Comparison of ENCODE assay signal across 7 mouse cellular contexts in the genomic region with DNA sequence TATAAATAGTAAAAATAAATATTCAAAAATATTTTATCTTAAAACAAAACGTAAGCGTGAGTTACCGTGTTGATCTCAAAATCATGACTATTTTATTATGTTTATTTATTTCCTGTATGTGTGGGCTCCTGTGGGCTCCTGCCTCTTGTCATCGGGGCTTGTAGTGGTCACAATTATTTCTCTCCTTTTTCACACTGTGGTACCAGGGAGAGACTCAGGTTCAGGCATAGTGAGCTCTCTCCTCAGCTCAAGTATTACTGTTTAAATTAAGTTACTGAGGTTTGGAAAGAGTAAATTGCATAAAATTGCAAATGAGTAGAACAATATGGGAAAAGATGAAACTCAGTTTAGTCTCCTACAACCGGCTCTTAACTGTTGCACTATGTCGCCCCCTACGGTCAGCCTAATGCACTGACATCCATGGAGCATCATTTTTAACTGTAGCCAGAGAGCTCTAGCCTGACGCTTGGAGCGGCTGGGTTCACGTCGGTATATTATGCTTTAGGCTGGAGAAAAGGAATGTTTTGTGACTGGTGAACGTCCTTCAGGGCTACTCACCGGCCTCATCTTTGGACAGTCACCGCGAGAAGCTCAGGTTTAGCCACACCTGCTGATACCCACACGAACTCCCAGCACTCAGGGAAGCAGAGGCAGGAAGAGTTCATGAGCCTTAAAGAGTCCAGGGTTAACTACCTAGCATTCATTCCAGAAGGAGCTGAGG. TPM values are rescaled to one million over a fixed set of nuclear protein-coding genes. Genes with fewer than 3 reads are reported as not detected.
DNase-seq lines count a peak whose midpoint lies in the region; ATAC-seq and TF ChIP-seq lines count a peak whose summit lies in the region.

No protein-coding gene starts in this region.

- TF ChIP-seq POLR2A in cortical plate, adult 2 months (IDR thresholded peaks at IDR 0.05; ENCODE audit: extremely low read depth, insufficient read depth, low read length): no peak

- peak; percentile 91 for TF ChIP-seq CTCF in cortical plate, adult 2 months (IDR thresholded peaks at IDR 0.05; ENCODE audit: extremely low read depth, insufficient read depth, low read length)

- no peaks in the 10 kb centered on the region for H3K27me3 ChIP-seq in intestine, embryonic 15.5 days (replicated peaks)

- H3K9me3 ChIP-seq in intestine, embryonic 15.5 days: no peaks in the 10 kb centered on the region

- peak overlapping the region; percentile 37; the same call in 1 of the 2 replicates for H3K4me2 ChIP-seq in intestine, embryonic 15.5 days (replicated peaks)

- H3K36me3 ChIP-seq in intestine, embryonic 15.5 days: no peaks in the 10 kb centered on the region

- no peak overlapping the region for H3K27ac ChIP-seq in cortical plate, adult 2 months (ENCODE audit: insufficient read depth, low read length)
- H3K27ac ChIP-seq in intestine, embryonic 15.5 days: no peak overlapping the region

- ATAC-seq in intestine, embryonic 15.5 days: peak; percentile 78

- H3K4me3 ChIP-seq in cortical plate, adult 2 months (ENCODE audit: insufficient read depth, low read length): no peak overlapping the region
- no peak overlapping the region for H3K4me3 ChIP-seq in intestine, embryonic 15.5 days (replicated peaks)

- DNase-seq in adrenal gland, adult 18-20 months (ENCODE audit: low spot score in 2 of 2): peak; percentile 69 to 77
- peak; percentile 32 for DNase-seq in gastrocnemius, postnatal 25 days
- peak; percentile 78 to 82 for DNase-seq in left cerebral cortex, postnatal 25 days (ENCODE audit: low spot score in 2 of 2)
- peak; percentile 86 for DNase-seq in mesoderm, embryonic 11.5 days (ENCODE audit: low read depth, low spot score)
- DNase-seq in right cerebral cortex, postnatal 36 days (ENCODE audit: low spot score in 2 of 2): peak; percentile 43 to 63

- WGBS in intestine, embryonic 15.5 days: 14% methylated on average over 16 of the region's 16 CpGs

- H3K4me1 ChIP-seq in cortical plate, adult 2 months (ENCODE audit: control insufficient read depth, insufficient read depth, low read length): no peaks in the 10 kb centered on the region
- H3K4me1 ChIP-seq in intestine, embryonic 15.5 days (replicated peaks): 0 out of 2 replicates have a peak, but pooled peaks cover 3% of the 10 kb centered on the region

- intact Hi-C loops in left cerebral cortex, postnatal 25 days (cut with DNase I): loop anchor here (5.0 kb wide), 2 partner anchors 45 to 60 kb away; a partner anchor contains a TSS

- no peak overlapping the region for H3K9ac ChIP-seq in intestine, embryonic 15.5 days

RNA-seq across cellular contexts. Expression of a gene that starts 14.0 kb away (rescaled TPM):
- 100 to 1,000 TPM; 564 to 729 TPM for total RNA-seq in adrenal gland, adult 18-20 months (2021)
- polyA plus RNA-seq in cortical plate, adult 2 months (2012; rRNA removed): 354 and 390 TPM in 2 replicates
- 100 to 1,000 TPM; 286 to 348 TPM for total RNA-seq in gastrocnemius, postnatal 25 days (2021)
- 693 and 768 TPM in 2 replicates for polyA plus RNA-seq in intestine, embryonic 15.5 days (2015; fragmentation: Nextera tagmentation; extraction: Ambion mirVana)
- 100 to 1,000 TPM; 235 to 247 TPM for total RNA-seq in left cerebral cortex, postnatal 25 days (2021)

RNA-seq across cellular contexts. Expression of a gene that starts 23.1 kb away (rescaled TPM):
- 1 to 10 TPM; 2.6 to 4.0 TPM for total RNA-seq in adrenal gland, adult 18-20 months (2021)
- 7.6 and 9.1 TPM in 2 replicates for polyA plus RNA-seq in cortical plate, adult 2 months (2012; rRNA removed)
- total RNA-seq in gastrocnemius, postnatal 25 days (2021): 1 to 10 TPM; 3.3 to 4.3 TPM
- polyA plus RNA-seq in intestine, embryonic 15.5 days (2015; fragmentation: Nextera tagmentation; extraction: Ambion mirVana): 30.5 and 31.5 TPM in 2 replicates
- total RNA-seq in left cerebral cortex, postnatal 25 days (2021): 1 to 10 TPM; 5.8 to 7.6 TPM

RNA-seq across cellular contexts. Expression of a gene that starts 33.2 kb away (rescaled TPM):
- 1 to 10 TPM; 2.3 TPM for total RNA-seq in adrenal gland, adult 18-20 months (2021)
- polyA plus RNA-seq in cortical plate, adult 2 months (2012; rRNA removed): 8.3 and 9.2 TPM in 2 replicates
- total RNA-seq in gastrocnemius, postnatal 25 days (2021): 1 to 10 TPM in 1 of 2 experiments, under 1 TPM in 1; 0.35 to 1.6 TPM
- polyA plus RNA-seq in intestine, embryonic 15.5 days (2015; fragmentation: Nextera tagmentation; extraction: Ambion mirVana): 1.9 and 2.2 TPM in 2 replicates
- total RNA-seq in left cerebral cortex, postnatal 25 days (2021): 10 to 100 TPM; 17.9 to 18.9 TPM

RNA-seq across cellular contexts. Expression of a gene that starts 46.8 kb away (rescaled TPM):
- total RNA-seq in adrenal gland, adult 18-20 months (2021): 10 to 100 TPM; 72.6 to 85.2 TPM
- 67.5 and 71.0 TPM in 2 replicates for polyA plus RNA-seq in cortical plate, adult 2 months (2012; rRNA removed)
- 10 to 100 TPM; 36.3 to 36.7 TPM for total RNA-seq in gastrocnemius, postnatal 25 days (2021)
- polyA plus RNA-seq in intestine, embryonic 15.5 days (2015; fragmentation: Nextera tagmentation; extraction: Ambion mirVana): 205 and 210 TPM in 2 replicates
- 10 to 100 TPM; 56.7 to 62.7 TPM for total RNA-seq in left cerebral cortex, postnatal 25 days (2021)

Comparison
In these comparisons a context has a peak if more than half of its experiments do, and no peak if none do; other contexts are left out.
1. DNase-seq: peak in every context shown above with its lines; median percentile 86 in mesoderm, embryonic 11.5 days; 80 in left cerebral cortex, postnatal 25 days; 73 in adrenal gland, adult 18-20 months; 53 in right cerebral cortex, postnatal 36 days; 32 in gastrocnemius, postnatal 25 days.
2. RNA of a gene that starts 33.2 kb away (total RNA-seq): 17.9 to 18.9 TPM in left cerebral cortex, postnatal 25 days; 2.3 TPM in adrenal gland, adult 18-20 months and 0.35 to 1.6 TPM in gastrocnemius, postnatal 25 days; every median in the first group is over 4 times any median in the second.